Mouse (Mus musculus) heart, postnatal 25 days (tissue): ENCODE measurements around the gene 1700047I17Rik2. TPM values are rescaled to one million over a fixed set of nuclear protein-coding genes. Genes with fewer than 3 reads are reported as not detected.
"Not testable (repeated sequence)": the region's sequence is repeated elsewhere in the genome, so short reads cannot be mapped to it uniquely, and the experiment has no call there.

Experiments used
- DNase-seq: peaks from one replicate; pipeline ENCODE4 v3.0.0; 2022; ENCODE audit warnings: low spot score
- intact Hi-C: fragments of 180-260 bp; cut with DNase I; formaldehyde crosslinking; loops from one replicate; pipeline ENCODE4 v1.15.1; 2025
- total RNA-seq, 2 experiments: library from RNA; stranded (reverse); gene quantifications; 2 replicates each; pipeline ENCODE4 v1.2.3; 2021

The 1700047I17Rik2 gene
- total RNA-seq: 1 to 10 TPM in 1 of 2 experiments, not detected in 1; 3.8 TPM

DNA sequence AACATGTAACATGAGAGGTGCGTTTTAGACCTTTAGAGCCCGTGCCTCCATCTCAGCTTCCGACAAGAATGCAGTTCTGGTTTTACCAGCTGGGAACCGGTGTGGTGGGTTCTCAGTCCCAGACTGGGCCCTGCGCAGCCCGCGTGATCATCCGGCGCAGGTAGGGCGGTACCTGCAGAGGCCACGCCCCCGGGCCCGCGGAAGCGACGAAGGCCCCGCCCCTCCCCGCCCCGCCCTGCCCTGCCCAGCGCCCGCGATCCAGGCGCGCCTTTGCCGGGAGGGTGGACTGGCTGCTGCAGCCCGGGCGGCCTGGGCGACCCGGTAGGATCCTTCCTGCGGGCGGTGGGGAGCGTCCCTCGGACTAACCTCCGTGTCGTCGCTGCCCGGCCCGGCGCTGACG lies at the start of gene 1700047I17Rik2:
Gene 1700047I17Rik2, plus strand, starts transcription at position 287 of the 400 bp plus-strand sequence.
- intact Hi-C loops, DNase-seq: not testable (repeated sequence)

DNA sequence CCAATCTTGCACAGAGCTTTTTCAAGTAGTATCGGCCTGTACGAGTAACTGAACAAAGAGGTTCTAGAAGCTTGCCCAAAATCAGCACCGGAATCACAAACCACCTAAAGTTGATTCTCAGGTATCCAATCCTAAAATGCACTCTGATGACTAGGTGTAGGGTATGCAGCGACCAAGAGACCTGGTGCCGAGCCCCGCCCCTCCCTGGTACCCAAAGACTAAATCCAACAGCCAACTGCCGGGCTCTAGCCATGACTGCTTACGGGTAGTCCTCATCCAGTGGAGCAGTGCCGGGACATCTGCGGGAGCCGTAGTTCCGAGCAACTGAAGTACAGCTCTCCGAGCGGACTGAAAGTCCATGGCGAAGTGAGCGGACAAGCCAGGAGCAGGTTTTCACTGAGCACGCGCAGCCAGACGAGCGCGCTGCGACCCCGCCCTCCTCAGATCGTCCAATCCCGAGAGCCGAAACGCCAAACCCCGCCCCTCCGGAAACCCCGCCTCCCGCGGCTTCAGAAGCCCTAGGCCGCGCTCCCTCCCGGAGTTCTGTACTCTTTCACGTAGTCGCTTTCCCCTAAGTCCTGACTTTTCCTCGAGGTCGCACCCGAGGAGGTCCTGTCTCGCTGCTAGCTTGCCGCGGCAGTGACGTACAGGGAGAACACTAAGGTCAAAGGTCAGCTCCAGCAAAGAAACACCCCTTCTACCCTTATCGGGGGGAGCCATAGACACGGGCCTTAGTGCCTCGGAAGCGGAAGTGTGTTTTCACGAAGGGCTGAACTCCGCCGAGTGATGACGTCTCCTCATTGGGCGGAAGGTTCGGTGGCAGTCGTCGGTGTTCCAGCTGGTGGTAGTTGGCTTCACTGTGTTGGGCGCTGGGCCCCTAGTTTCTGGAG lies 44.6 kb upstream of the 1700047I17Rik2 start, which contains the start of gene Srp54b:
Gene Srp54b, plus strand, starts transcription at position 546 of the 890 bp plus-strand sequence.
- intact Hi-C loops: not testable (repeated sequence)

DNA sequence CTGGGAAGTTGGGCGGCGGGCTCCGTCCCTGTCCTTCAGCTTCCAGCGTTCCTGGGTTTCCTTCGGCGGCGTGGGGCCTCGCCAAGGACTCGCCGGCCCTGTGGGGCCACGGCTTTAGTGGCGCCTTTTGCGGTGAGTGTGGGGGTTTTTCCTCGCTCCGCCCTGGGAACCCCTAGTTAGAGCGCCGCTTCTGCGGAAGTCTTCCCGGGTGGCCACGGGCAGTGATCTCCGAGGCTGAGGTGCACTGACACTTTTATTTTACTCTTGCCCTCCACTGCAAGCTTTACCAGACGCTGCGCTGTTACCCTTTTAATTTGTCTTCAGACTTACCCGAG lies 44.0 kb upstream of the 1700047I17Rik2 start:
- intact Hi-C loops, DNase-seq: not testable (repeated sequence)

More for the DNA sequence above, 44.6 kb upstream of the 1700047I17Rik2 start, which contains the start of gene Srp54b:
- not testable (repeated sequence) for DNase-seq

DNA sequence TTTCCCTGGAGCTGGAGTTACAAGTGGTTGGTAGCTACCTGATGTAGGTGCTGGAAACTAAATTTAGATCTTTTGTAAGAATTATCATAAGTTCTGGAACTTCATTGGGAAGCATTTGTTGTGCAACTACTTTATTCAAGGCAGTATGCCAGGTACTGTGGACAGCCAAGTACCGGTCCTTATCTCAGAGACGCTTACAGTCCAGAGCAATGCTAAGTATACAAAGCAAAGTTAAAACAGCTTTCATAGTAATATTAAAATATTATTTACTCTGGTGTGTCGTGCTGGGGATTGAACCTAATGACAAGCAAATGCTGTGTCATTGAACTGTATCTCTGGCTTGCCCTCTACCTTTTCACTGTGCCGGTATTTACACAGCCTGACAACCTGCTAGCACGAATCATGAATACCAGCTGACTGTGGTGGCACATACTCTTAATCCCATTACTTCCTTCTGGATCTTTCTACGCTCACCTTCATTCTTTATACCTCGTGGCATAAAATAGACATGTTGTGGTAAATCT lies 32.3 kb upstream of the 1700047I17Rik2 start:
- intact Hi-C loops, DNase-seq: not testable (repeated sequence)

DNA sequence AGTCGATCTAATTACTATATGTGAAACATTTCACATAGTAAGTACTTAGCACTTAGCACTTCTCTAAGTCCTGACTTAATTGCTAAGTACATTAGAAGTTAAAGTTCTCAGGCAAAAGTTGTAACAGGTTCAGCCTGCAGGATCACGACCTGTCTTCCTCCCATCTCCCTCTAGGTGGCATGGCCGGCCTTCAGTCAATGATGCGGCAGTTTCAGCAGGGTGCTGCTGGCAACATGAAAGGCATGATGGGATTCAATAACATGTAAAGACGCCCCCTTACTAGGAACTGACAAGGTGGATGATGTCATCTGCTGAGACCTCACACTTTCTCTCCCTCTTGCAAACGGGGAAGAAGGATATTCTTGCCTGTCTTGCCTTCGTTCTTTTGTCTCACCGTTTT lies 11.7 kb upstream of the 1700047I17Rik2 start:
- DNase-seq, intact Hi-C loops: not testable (repeated sequence)

DNA sequence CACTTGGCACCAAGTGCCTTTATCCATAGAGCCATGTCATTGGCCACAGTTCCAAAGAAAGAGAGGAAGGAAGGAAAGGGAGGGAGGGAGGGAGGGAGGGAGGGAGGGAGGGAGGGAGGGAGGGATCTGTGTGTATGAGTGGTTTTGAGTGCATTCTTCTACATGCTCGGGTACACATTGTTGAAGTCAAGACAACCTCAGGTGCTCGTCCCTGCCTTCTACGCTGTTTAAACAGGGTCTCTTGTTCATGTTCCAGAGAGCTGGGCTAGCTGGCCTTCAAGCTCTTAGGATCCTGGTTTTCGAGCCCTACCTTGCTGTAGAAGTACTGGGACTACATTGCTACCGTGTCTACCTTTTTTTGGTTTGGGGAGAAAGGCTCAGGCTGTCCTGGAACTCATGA lies 10.3 kb upstream of the 1700047I17Rik2 start:
- DNase-seq, intact Hi-C loops: not testable (repeated sequence)

DNA sequence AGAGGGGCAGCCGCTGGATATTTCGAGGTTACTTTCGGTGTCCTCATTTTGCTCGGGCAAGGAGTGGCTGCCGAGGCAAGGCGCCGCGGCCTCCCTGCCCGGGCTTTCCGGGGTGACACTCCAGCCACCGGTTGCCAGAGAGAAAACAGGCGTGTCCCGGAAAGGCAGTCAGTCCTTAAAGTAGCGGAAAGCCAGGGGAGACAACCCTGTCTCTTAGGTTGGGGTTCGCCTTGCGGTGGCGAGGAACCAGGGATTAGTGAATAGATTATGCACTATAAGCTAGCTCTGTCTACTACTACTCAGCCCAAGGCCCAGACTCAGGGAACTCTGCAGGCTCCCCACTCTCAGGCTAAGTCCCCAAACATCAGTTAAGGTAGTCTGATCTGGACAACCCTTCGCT lies 407 bp downstream of the 1700047I17Rik2 start:
- intact Hi-C loops, DNase-seq: not testable (repeated sequence)

DNA sequence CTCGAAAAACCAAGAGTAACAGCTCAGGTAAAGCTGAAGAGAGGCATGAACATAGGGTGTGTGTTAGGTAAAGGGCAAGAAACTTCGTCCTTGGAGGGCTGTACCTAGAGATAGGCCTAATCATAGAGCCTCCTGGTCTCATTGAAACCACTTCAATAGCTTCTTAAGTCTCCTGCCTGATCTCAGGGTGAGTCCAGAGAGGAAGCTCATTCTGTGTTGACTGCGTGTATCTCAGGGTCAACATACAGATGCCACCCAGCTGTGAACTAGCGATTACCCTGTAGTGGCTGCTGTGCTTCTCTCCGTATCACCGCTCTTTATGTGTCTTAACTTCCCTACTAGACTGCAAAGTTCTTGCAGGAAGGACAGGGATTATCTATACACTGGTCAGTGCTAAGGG lies 13.6 kb downstream of the 1700047I17Rik2 start:
- intact Hi-C loops: not testable (repeated sequence)

DNA sequence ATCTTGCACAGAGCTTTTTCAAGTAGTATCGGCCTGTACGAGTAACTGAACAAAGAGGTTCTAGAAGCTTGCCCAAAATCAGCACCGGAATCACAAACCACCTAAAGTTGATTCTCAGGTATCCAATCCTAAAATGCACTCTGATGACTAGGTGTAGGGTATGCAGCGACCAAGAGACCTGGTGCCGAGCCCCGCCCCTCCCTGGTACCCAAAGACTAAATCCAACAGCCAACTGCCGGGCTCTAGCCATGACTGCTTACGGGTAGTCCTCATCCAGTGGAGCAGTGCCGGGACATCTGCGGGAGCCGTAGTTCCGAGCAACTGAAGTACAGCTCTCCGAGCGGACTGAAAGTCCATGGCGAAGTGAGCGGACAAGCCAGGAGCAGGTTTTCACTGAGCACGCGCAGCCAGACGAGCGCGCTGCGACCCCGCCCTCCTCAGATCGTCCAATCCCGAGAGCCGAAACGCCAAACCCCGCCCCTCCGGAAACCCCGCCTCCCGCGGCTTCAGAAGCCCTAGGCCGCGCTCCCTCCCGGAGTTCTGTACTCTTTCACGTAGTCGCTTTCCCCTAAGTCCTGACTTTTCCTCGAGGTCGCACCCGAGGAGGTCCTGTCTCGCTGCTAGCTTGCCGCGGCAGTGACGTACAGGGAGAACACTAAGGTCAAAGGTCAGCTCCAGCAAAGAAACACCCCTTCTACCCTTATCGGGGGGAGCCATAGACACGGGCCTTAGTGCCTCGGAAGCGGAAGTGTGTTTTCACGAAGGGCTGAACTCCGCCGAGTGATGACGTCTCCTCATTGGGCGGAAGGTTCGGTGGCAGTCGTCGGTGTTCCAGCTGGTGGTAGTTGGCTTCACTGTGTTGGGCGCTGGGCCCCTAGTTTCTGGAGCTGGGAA lies 30.5 kb downstream of the 1700047I17Rik2 start, which contains the start of gene Srp54c:
Gene Srp54c, plus strand, starts transcription at position 543 of the 894 bp plus-strand sequence.
- intact Hi-C loops, DNase-seq: not testable (repeated sequence)

More for the DNA sequence above, 13.6 kb downstream of the 1700047I17Rik2 start:
- not testable (repeated sequence) for DNase-seq

DNA sequence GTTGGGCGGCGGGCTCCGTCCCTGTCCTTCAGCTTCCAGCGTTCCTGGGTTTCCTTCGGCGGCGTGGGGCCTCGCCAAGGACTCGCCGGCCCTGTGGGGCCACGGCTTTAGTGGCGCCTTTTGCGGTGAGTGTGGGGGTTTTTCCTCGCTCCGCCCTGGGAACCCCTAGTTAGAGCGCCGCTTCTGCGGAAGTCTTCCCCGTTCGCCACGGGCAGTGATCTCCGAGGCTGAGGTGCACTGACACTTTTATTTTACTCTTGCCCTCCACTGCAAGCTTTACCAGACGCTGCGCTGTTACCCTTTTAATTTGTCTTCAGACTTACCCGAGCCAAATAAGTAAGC lies 31.1 kb downstream of the 1700047I17Rik2 start:
- intact Hi-C loops, DNase-seq: not testable (repeated sequence)

GRCm38 (mm10) chr12:55242243-55242642 lies 42.9 kb downstream of the 1700047I17Rik2 start:
- intact Hi-C loops, DNase-seq: not testable (repeated sequence)

DNA sequence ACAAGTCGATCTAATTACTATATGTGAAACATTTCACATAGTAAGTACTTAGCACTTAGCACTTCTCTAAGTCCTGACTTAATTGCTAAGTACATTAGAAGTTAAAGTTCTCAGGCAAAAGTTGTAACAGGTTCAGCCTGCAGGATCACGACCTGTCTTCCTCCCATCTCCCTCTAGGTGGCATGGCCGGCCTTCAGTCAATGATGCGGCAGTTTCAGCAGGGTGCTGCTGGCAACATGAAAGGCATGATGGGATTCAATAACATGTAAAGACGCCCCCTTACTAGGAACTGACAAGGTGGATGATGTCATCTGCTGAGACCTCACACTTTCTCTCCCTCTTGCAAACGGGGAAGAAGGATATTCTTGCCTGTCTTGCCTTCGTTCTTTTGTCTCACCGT lies 62.6 kb downstream of the 1700047I17Rik2 start:
- DNase-seq, intact Hi-C loops: not testable (repeated sequence)

DNA sequence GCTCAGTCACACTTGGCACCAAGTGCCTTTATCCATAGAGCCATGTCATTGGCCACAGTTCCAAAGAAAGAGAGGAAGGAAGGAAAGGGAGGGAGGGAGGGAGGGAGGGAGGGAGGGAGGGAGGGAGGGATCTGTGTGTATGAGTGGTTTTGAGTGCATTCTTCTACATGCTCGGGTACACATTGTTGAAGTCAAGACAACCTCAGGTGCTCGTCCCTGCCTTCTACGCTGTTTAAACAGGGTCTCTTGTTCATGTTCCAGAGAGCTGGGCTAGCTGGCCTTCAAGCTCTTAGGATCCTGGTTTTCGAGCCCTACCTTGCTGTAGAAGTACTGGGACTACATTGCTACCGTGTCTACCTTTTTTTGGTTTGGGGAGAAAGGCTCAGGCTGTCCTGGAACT lies 64.0 kb downstream of the 1700047I17Rik2 start:
- DNase-seq, intact Hi-C loops: not testable (repeated sequence)

Other genes starting within 250 kb of the 1700047I17Rik2 start
- gene Gm20403, start 213.1 kb upstream of the 1700047I17Rik2 start, total RNA-seq: not detected
- gene Baz1a, start 185.2 kb upstream of the 1700047I17Rik2 start, total RNA-seq: 1 to 10 TPM; 6.8 to 8.6 TPM
- 1 to 10 TPM; 6.9 to 9.0 TPM for gene 2700097O09Rik, start 119.5 kb upstream of the 1700047I17Rik2 start, total RNA-seq
- gene Srp54a, start 119.3 kb upstream of the 1700047I17Rik2 start, total RNA-seq: 10 to 100 TPM; 73.5 to 93.4 TPM
- 10 to 100 TPM; 10.1 to 13.9 TPM for gene Fam177a, start 75.1 kb upstream of the 1700047I17Rik2 start, total RNA-seq
- 10 to 100 TPM; 41.0 to 43.4 TPM for gene Srp54b, start 44.5 kb upstream of the 1700047I17Rik2 start, total RNA-seq
- gene Srp54c, start 30.6 kb downstream of the 1700047I17Rik2 start, total RNA-seq: 10 to 100 TPM; 25.3 to 25.7 TPM
- 1 to 10 TPM; 9.1 to 9.5 TPM for gene 1110008L16Rik, start 100.0 kb downstream of the 1700047I17Rik2 start, total RNA-seq
- gene Ppp2r3c, start 103.4 kb downstream of the 1700047I17Rik2 start, total RNA-seq: 1 to 10 TPM; 8.3 to 9.3 TPM
- gene Psma6, start 184.6 kb downstream of the 1700047I17Rik2 start, total RNA-seq: 100 to 1,000 TPM; 150 to 157 TPM